Mouse (Mus musculus): ENCODE results near the gene Sf1. TPM values are rescaled to one million over a fixed set of nuclear protein-coding genes. Genes with fewer than 3 reads are reported as not detected.

The Sf1 gene
- total RNA-seq, 2 experiments from 2014 or later = 231 to 244 TPM

DNA sequence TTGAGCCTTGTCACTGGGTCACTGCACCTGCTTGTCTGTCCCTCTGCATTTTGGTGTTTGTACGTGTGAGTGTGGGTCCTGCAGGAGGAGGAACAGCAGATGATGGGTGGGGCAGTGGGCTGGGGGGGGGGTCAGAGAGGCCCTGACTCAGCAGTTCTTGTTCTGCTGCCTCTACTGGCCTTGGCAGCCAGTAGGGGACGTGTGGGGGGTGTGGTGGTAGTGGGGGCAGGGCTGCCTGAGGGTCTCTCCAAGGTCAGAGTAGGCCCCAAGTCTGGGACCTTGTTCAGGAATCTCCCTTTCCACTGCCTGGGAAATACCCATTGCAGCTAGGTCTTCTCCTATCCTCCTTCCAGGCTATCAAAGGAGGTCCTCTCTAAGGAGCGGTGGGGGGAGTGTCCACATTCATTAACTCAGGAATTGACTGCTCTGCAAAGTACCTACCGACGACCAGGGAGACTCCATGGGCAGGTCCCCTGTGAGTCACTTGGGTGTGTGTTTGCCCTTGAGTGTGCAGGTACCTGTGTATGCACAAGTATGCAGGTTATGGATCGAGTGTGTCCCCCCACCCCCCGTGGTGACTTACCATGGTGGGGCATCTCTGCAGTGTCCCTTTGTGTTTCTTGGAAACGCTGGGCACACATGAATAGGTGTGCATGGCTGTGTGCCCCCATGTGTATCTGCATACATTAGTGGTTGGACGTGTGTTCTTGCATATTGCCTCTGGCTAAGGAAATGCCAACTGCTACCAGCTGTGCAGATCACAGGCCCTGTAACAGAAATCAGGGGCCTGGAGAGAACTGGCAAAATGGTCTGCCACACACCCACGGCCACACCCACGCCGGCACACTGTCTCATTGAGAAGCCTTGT, 53.6 kb downstream of the Sf1 start:
- no peak for DNase-seq
- intact Hi-C loops (cut with DNase I) = no loop called here

- peak; percentile 97 for DNase-seq
- intact Hi-C loops (cut with DNase I) = no loop called here
Observed at GRCm38 (mm10) chr19:6418233-6418879, 54.9 kb downstream of the Sf1 start, which contains the start of gene Nrxn2. TSS of gene Nrxn2 (plus strand) at chr19:6418731.

DNA sequence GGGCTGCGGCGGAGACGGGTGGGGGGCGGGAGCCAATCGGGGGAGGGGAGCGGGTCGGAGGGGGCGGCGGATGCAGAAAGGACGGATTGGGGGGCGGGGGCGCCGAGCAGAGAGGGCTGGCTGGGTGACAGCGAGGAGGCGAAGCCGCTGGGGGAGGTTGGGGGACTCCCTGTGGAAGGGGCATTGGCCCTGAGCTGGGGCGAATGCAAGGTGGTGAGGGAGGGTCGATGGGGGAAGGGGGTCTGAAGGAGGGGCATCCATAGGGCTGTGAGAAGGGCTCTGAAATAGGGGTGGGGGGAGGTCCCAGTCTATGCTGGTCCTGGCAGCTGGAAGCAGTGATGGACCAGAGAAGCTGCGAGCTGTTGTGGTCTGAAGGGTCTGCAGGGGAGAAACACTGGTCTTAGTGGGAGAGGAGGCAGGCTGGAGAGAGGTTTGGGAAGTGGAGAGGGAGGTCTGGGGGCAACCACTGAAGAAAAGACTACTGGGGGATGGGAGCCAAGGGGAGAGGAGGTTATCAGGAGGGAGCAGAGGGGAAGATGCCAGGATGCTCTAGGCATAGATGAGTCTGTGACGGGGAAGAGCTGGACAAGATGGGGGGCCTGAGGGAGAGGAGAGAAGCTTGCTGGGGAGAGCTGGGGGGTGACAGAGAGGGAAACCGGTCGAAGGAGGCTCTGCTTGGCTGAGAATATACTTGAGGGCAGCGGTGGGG, 55.6 kb downstream of the Sf1 start:
- intact Hi-C loops (cut with DNase I) = no loop called here
- DNase-seq = peak; percentile 66

DNA sequence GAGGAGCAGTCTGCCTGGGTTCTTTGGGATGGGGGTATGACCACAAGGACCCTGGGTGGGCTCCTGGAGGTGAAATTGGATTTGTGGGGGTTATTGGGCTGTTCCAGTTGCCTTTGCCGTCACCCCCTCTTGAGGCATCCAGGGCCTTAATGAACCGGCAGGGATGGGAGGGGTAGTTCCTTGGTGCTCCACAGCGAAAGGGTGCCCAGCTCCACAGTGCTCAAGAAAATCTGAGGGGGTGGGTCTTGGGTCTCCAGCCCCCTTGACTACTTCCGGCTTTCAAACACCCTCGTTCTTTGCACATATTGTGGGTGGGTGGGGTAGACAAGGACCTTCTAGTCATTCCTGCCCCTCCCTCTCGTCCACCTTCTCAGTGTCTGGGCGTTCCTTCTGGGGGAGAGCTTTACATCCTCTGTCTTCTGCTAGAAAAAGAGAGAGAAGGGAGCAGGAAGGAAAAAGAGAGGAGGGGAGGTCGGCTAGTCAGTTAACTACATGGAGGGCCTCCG, 56.4 kb downstream of the Sf1 start:
- DNase-seq = no peak
- intact Hi-C loops (cut with DNase I) = no loop called here

DNA sequence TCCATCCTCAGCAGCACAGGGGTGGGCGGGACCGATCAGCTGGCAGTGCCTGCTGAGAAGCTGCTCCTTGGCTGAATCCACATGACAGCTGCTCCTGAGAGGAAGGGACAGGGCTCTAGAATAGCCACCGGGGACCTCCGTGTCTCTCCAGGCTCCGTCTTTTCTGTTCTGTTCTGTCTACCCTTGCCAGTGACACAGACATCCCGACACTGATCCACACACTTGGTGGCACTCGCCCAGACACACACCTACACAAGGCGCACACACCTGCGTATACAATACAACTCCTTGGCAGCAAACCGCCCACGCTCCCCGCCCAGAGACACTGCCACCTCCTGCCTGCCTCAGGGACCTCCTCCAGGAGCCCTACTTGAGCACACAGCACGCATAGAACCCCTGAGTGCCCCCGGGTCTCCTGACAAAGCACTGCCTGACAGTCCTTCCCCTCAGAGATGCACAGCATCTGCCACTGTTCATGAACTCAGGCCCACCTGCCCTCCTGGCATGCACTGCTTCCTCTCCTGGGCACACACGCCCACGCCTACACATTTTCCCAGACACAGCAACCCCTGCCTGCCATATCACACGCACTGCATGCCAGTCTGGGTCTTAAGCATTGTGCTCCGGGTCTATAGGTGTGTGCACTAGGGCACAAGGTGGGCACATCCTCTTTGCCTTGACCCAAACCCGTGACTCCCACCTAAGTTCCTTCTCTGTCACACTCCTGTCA, 57.2 kb downstream of the Sf1 start:
- intact Hi-C loops (cut with DNase I) = no loop called here
- no peak for DNase-seq

DNA sequence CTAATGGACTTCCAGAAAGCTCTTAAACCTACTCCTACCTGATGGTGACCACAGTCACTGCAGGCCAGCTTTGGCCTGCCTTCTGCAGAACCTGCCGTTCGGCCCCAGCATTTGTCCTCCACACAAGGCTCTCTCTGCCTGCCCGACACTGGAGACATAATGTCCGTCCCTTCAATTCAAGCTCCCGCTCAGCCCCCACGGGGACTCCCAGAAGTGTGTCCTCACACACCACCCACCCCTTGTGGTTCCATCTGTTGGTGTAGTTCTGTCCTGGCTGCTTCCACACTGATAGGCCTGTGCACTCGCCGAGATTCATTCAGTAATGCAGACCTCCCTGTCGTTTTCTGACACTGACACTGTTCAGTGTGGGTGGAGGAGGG, 57.7 kb downstream of the Sf1 start:
- DNase-seq = no peak
- intact Hi-C loops (cut with DNase I) = no loop called here

GRCm38 (mm10) chr19:6422014-6422413, 58.5 kb downstream of the Sf1 start:
- DNase-seq = no peak
- intact Hi-C loops (cut with DNase I) = no loop called here

DNA sequence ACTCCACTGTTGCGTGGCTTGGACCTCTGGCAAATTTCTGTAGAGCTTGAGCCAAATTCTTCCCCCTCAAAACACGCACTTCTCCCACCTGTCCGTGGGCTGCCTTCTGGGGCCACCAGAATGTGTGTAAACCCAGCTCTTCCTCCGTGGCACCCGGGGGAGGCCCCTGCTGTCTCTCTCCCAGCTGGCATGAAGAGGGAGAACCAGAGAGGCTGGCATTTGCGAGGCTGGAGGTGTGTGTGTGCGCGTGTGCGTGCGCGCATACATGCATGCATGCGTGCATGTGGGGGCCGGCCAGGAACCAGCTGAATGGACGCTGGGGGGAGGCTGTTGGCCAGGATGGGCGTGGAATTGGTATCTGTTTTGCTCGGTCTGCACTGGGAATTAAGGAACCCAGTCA, 59.8 kb downstream of the Sf1 start:
- DNase-seq = no peak
- intact Hi-C loops (cut with DNase I) = no loop called here

DNA sequence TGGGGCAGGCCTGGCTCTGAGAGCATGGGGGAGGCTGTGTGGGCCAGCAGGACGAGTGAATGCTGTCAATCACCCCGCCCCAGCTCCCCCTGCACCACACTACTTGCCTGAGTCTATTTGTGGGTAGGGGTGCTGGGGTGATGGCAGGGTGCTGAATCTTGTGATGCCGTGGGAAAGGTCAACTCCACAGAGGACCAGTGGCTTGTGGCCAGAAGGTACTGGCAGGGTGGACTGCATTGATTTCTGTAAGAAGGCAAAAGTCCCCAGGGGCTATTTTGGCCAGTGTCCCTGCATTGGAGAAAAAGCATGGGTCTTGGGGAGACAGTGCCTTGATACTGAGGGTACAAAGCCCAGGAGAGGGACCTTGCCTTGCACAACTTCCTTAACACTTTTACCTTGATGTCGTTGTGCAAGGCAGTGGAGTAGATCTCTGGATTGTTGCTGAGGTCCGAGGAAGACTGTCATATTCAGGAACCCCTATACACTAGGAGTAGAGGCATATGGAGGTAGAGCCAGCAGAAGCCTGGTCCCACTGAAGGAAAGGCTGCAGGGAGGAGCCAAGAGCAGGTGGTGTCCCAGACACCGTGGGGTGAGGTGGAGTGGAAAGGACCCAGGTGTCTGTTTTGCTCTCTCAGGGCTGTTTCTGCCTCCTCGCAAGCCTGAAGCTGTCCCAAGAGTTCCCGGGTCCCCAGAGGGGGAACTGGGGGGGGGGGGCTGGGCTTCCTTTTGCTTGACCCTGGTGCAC, 60.8 kb downstream of the Sf1 start:
- intact Hi-C loops (cut with DNase I) = no loop called here

DNA sequence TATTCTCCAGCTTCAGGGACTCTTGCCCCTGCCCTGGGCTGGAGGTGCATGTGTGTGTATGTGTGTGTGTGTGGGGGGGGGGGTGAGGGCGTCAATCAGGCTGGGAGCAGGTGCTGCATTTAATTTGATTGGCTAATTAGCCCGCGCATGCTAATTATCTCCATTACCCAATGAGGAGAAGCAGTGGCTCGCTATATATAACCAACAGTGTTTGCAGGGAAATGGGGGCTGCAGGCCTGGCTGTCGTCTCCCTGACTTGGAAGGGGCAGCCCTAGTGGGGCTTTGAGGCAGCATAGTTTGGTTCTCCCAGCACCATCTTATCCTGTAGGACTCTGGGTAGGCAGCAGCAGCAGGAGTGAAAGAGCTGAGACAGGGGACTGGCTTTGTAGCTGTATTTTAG, 62.1 kb downstream of the Sf1 start:
- DNase-seq = no peak

More for the DNA sequence above, 60.8 kb downstream of the Sf1 start:
- DNase-seq = no peak

DNA sequence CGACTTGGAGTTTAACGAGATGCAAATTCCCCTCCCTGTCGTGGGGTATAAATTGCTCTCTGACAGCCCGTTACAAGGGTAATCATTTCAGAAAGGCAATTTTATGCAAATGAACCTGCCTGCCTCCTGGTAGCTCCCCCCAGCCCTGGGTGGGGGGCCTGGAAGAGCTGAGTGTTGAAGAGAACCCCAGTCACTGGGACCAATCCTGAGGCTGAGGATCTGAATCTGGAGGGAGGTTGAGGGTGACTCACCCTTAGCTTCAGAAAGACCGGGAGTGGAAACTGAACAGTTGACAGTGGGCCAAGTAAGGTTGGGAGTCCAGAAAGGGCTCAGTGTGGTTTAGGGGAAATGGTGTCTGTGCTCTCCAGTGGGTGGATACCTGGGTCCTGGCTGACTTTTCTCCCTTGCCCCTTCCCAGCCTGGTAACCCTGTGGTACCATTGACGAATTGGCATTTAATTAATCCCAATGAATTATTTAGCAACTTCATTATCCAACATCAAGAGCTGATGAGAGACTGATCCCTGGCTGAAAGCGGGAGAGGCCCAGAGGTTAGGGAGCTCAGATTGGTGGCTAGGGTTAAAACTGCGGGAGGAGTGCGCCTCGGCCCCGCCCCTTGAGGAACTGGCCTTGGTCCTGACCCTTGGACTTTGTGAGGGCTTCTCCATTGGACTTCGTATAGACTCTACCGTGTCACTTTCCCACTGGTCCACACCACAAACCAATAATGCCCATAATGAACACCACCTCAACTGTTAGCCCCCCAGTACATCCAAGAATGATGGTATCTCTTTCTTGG, 63.4 kb downstream of the Sf1 start:
- no peak for DNase-seq

More for the DNA sequence above, 62.1 kb downstream of the Sf1 start:
- intact Hi-C loops (cut with DNase I) = no loop called here

More for the DNA sequence above, 63.4 kb downstream of the Sf1 start:
- intact Hi-C loops (cut with DNase I) = no loop called here

Small RNAs within 50 kb of the gene (microRNA-seq; reads per million reads assigned to microRNA genes)
- 4.2 reads per million, percentile 9 among the genes with 10 or more reads in this experiment for gene Mir6989

Other genes starting within 250 kb of the Sf1 start
- gene Sac3d1, start 245.0 kb upstream of the Sf1 start, total RNA-seq (2021) = 10 to 100 TPM; 25.4 to 25.9 TPM
- gene Snx15, start 235.4 kb upstream of the Sf1 start, total RNA-seq (2021) = 10 to 100 TPM; 36.0 to 41.2 TPM
- not detected for gene Batf2, start 222.7 kb upstream of the Sf1 start, total RNA-seq (2021)
- 10 to 100 TPM; 54.3 to 62.5 TPM for gene Arl2, start 222.1 kb upstream of the Sf1 start, total RNA-seq (2021)
- gene Majin, start 179.3 kb upstream of the Sf1 start, total RNA-seq (2021) = not detected
- not detected for gene Gpha2, start 137.3 kb upstream of the Sf1 start, total RNA-seq (2021)
- 100 to 1,000 TPM; 189 to 193 TPM for gene Ppp2r5b, start 127.8 kb upstream of the Sf1 start, total RNA-seq (2021)
- 10 to 100 TPM; 29.3 to 29.7 TPM for gene Atg2a, start 122.0 kb upstream of the Sf1 start, total RNA-seq (2021)
- 10 to 100 TPM; 87.1 to 87.7 TPM for gene Ehd1, start 87.0 kb upstream of the Sf1 start, total RNA-seq (2021)
- 1 to 10 TPM; 5.0 to 5.7 TPM for gene Cdc42bpg, start 57.2 kb upstream of the Sf1 start, total RNA-seq (2021)
- gene Men1, start 28.7 kb upstream of the Sf1 start, total RNA-seq (2021) = 10 to 100 TPM; 81.1 to 81.4 TPM
- gene Map4k2, start 22.6 kb upstream of the Sf1 start, total RNA-seq (2021) = 100 to 1,000 TPM in 1 of 2 experiments, 10 to 100 TPM in 1; 91.7 to 102 TPM
- 1 to 10 TPM; 6.2 to 8.2 TPM for gene Pygm, start 20.7 kb downstream of the Sf1 start, total RNA-seq (2021)
- gene Rasgrp2, start 35.6 kb downstream of the Sf1 start, total RNA-seq (2021) = 100 to 1,000 TPM; 225 to 228 TPM
- gene Nrxn2, start 55.0 kb downstream of the Sf1 start, total RNA-seq (2021) = 100 to 1,000 TPM; 695 to 758 TPM
- gene Slc22a12, start 179.3 kb downstream of the Sf1 start, total RNA-seq (2021) = under 1 TPM in 1 of 2 experiments, not detected in 1; 0.30 TPM

Measured in left cerebral cortex, postnatal 4 days (tissue).